Mouse (Mus musculus) kidney, embryonic 14.5 days (tissue): Measurements from ENCODE around the gene Nemp1. TPM values are rescaled to one million over a fixed set of nuclear protein-coding genes. Genes with fewer than 3 reads are reported as not detected.

ENCODE experiments used
- ATAC-seq: fragments of 200-750 bp; cut with Nextera tagmentation; 2 replicates; pipeline ENCODE4 v1.8.0; 2017; ENCODE audit warnings: moderate number of reproducible peaks, mild to moderate bottlenecking, moderate TSS enrichment, moderate library complexity; ENCODE audit not compliant: low FRiP score, low TSS enrichment
- H3K27ac ChIP-seq: fragments of 300-500 bp; sonication (generic); 2 replicates; pipeline ENCODE4 v1.5.1; 2014; ENCODE audit warnings: low read depth, mild to moderate bottlenecking, low read length, moderate library complexity, mixed read lengths
- H3K27me3 ChIP-seq: fragments of 300-500 bp; sonication (generic); 2 replicates; pipeline ENCODE4 v1.6.1; 2014; ENCODE audit warnings: mild to moderate bottlenecking, low read length; ENCODE audit not compliant: control insufficient read depth, insufficient read depth
- H3K36me3 ChIP-seq: fragments of 300-500 bp; sonication (generic); 2 replicates; pipeline ENCODE4 v1.6.1; 2014; ENCODE audit warnings: low read length, mixed read lengths; ENCODE audit not compliant: control insufficient read depth, insufficient read depth
- H3K4me1 ChIP-seq: fragments of 300-500 bp; sonication (generic); 2 replicates; pipeline ENCODE4 v1.6.1; 2014; ENCODE audit warnings: low read length, mixed read lengths; ENCODE audit not compliant: control insufficient read depth, insufficient read depth
- H3K4me2 ChIP-seq: fragments of 300-500 bp; sonication (generic); replicated peaks from 2 replicates; pipeline ENCODE4 v1.6.1; 2014; ENCODE audit warnings: low read depth, mild to moderate bottlenecking, low read length
- H3K4me3 ChIP-seq: fragments of 300-500 bp; sonication (generic); 2 replicates; pipeline ENCODE4 v1.5.1; 2014; ENCODE audit warnings: mild to moderate bottlenecking, low read length
- H3K9ac ChIP-seq: fragments of 300-500 bp; sonication (generic); 2 replicates; pipeline ENCODE4 v1.6.1; 2014; ENCODE audit warnings: low read depth, mild to moderate bottlenecking, low read length, moderate library complexity
- H3K9me3 ChIP-seq: fragments of 300-500 bp; sonication (generic); 2 replicates; pipeline ENCODE4 v1.6.1; 2016; ENCODE audit warnings: low read length; ENCODE audit not compliant: control insufficient read depth
- WGBS: fragments of 180-500 bp; shearing (Covaris S2); extraction: QIAGEN DNeasy Blood & Tissue Kit; methylation state at CpG from one replicate; pipeline ENCODE4 v1.1.7; 2014; 5-methylcytosine and 5-hydroxymethylcytosine counted together
- polyA plus RNA-seq: library from polyadenylated mRNA; unstranded; fragments of >200 nt; fragmentation: Nextera tagmentation; extraction: Ambion mirVana; gene quantifications from 2 replicates; pipeline ENCODE4 v1.2.1, GENCODE M21; 2014

Gene Nemp1
- polyA plus RNA-seq, 1 experiment from 2014 or later, result 12.4 TPM

GRCm38 (mm10) chr10:127704293-127704692 is 37.6 kb downstream of the Nemp1 start:
- H3K4me2 ChIP-seq, result no peak overlapping the region
- H3K9ac ChIP-seq, result no peak overlapping the region
- H3K27ac ChIP-seq, result no peak overlapping the region
- H3K4me1 ChIP-seq, result no peaks in the 10 kb centered on the region
- WGBS, result 63% methylated on average over 2 of the region's 2 CpGs
- H3K4me3 ChIP-seq, result no peak overlapping the region
- H3K9me3 ChIP-seq, result no peaks in the 10 kb centered on the region
- no peak for ATAC-seq
- H3K36me3 ChIP-seq, result peaks cover 2% of the 10 kb centered on the region; the same call in 1 of the 2 replicates
- H3K27me3 ChIP-seq, result no peaks in the 10 kb centered on the region

GRCm38 (mm10) chr10:127704766-127705220 is 38.1 kb downstream of the Nemp1 start, which contains the start of gene Myo1a:
Myo1a (plus strand) TSS chr10:127705170.
- 75% methylated on average over 2 of the region's 2 CpGs for WGBS
- Histone ChIP-seq H3K27me3 (no peaks in the 10 kb centered on the region), H3K9ac (no peak within 1 kb of the TSS), H3K27ac (no peak within 1 kb of the TSS), H3K4me1 (no peaks in the 10 kb centered on the region), H3K4me2 (no peak within 1 kb of the TSS), H3K4me3 (no peak within 1 kb of the TSS), H3K36me3 (no peaks in the 10 kb centered on the region), H3K9me3 (no peaks in the 10 kb centered on the region)
- no peak for ATAC-seq

- Histone ChIP-seq H3K27ac (no peak overlapping the region), H3K9ac (no peak overlapping the region), H3K9me3 (no peaks in the 10 kb centered on the region), H3K36me3 (no peaks in the 10 kb centered on the region), H3K27me3 (no peaks in the 10 kb centered on the region), H3K4me2 (no peak overlapping the region), H3K4me3 (no peak overlapping the region), H3K4me1 (no peaks in the 10 kb centered on the region)
- WGBS, result 89% methylated on average over 4 of the region's 4 CpGs
- no peak for ATAC-seq
These were observed 39.1 kb downstream of the Nemp1 start for GRCm38 (mm10) chr10:127705783-127706182.

GRCm38 (mm10) chr10:127707721-127708120 is 41.0 kb downstream of the Nemp1 start:
- H3K9ac ChIP-seq, result no peak overlapping the region
- no peaks in the 10 kb centered on the region for H3K27me3 ChIP-seq
- no peak overlapping the region for H3K4me3 ChIP-seq
- 81% methylated on average over 7 of the region's 7 CpGs for whole genome bisulfite sequencing
- H3K27ac ChIP-seq, result no peak overlapping the region
- no peaks in the 10 kb centered on the region for H3K9me3 ChIP-seq
- no peaks in the 10 kb centered on the region for H3K36me3 ChIP-seq
- H3K4me1 ChIP-seq, result peaks cover 2% of the 10 kb centered on the region; the same call in 1 of the 2 replicates
- no peak overlapping the region for H3K4me2 ChIP-seq
- no peak for ATAC-seq

GRCm38 (mm10) chr10:127708850-127709370 is 42.2 kb downstream of the Nemp1 start:
- no peaks in the 10 kb centered on the region for H3K27me3 ChIP-seq
- 88% methylated on average over 3 of the region's 3 CpGs for WGBS
- no peak for ATAC-seq
- peaks cover 2% of the 10 kb centered on the region; the same call in 1 of the 2 replicates for H3K4me1 ChIP-seq
- H3K4me2 ChIP-seq, result no peak overlapping the region
- no peak overlapping the region for H3K4me3 ChIP-seq
- H3K27ac ChIP-seq, result no peak overlapping the region
- no peak overlapping the region for H3K9ac ChIP-seq
- no peaks in the 10 kb centered on the region for H3K36me3 ChIP-seq
- H3K9me3 ChIP-seq, result no peaks in the 10 kb centered on the region

GRCm38 (mm10) chr10:127710331-127710730 is 43.6 kb downstream of the Nemp1 start:
- peaks cover 2% of the 10 kb centered on the region; the same call in 1 of the 2 replicates for H3K4me1 ChIP-seq
- H3K4me2 ChIP-seq, result no peak overlapping the region
- no peak overlapping the region for H3K9ac ChIP-seq
- no peak overlapping the region for H3K27ac ChIP-seq
- H3K4me3 ChIP-seq, result no peak overlapping the region
- 46% methylated on average over 13 of the region's 13 CpGs for WGBS
- H3K9me3 ChIP-seq, result no peaks in the 10 kb centered on the region
- no peaks in the 10 kb centered on the region for H3K27me3 ChIP-seq
- ATAC-seq, result no peak; the same call in 1 of the 2 replicates
- H3K36me3 ChIP-seq, result no peaks in the 10 kb centered on the region

GRCm38 (mm10) chr10:127712736-127713135 is 46.0 kb downstream of the Nemp1 start:
- H3K9me3 ChIP-seq, result no peaks in the 10 kb centered on the region
- peaks cover 6% of the 10 kb centered on the region for H3K4me1 ChIP-seq
- no peak overlapping the region for H3K9ac ChIP-seq
- WGBS, result 90% methylated on average over 6 of the region's 6 CpGs
- no peak overlapping the region for H3K4me2 ChIP-seq
- H3K27ac ChIP-seq, result no peak overlapping the region
- ATAC-seq, result no peak
- H3K27me3 ChIP-seq, result no peaks in the 10 kb centered on the region
- no peaks in the 10 kb centered on the region for H3K36me3 ChIP-seq
- H3K4me3 ChIP-seq, result no peak overlapping the region

GRCm38 (mm10) chr10:127721671-127722418 is 55.1 kb downstream of the Nemp1 start:
- Histone ChIP-seq H3K4me3 (peak overlapping the region; percentile 12; the same call in 1 of the 2 replicates), H3K9ac (peak overlapping the region; percentile 34; the same call in 1 of the 2 replicates), H3K4me2 (peak overlapping the region; percentile 35), H3K27me3 (peaks cover 6% of the 10 kb centered on the region; the same call in 1 of the 2 replicates), H3K36me3 (no peaks in the 10 kb centered on the region), H3K4me1 (peaks cover 22% of the 10 kb centered on the region), H3K27ac (peak overlapping the region; percentile 71), H3K9me3 (no peaks in the 10 kb centered on the region)
- 4% methylated on average over 20 of the region's 20 CpGs for WGBS
- ATAC-seq, result peak; percentile 61

- H3K27me3 ChIP-seq, result peaks cover 6% of the 10 kb centered on the region; the same call in 1 of the 2 replicates
- H3K4me3 ChIP-seq, result no peak within 1 kb of the TSS
- ATAC-seq, result no peak
- H3K9me3 ChIP-seq, result no peaks in the 10 kb centered on the region
- H3K4me2 ChIP-seq, result no peak within 1 kb of the TSS
- no peak within 1 kb of the TSS for H3K9ac ChIP-seq
- peaks cover 18% of the 10 kb centered on the region for H3K4me1 ChIP-seq
- H3K36me3 ChIP-seq, result no peaks in the 10 kb centered on the region
- WGBS, result 86% methylated on average over 3 of the region's 3 CpGs
- no peak within 1 kb of the TSS for H3K27ac ChIP-seq
These were observed 57.5 kb downstream of the Nemp1 start, which contains the start of gene Tac2 for GRCm38 (mm10) chr10:127724178-127724577. Tac2 (plus strand) TSS chr10:127724478.
